Mouse (Mus musculus): ENCODE data around the gene Prr5l. TPM values are rescaled to one million over a fixed set of nuclear protein-coding genes. Genes with fewer than 3 reads are reported as not detected.

Gene Prr5l
- polyA plus RNA-seq, 1 experiment, result 9.2 TPM

- Histone ChIP-seq H3K4me3 (ENCODE audit: control insufficient read depth, insufficient read depth, low read length) (no peak overlapping the region), H3K4me1 (replicated peaks; ENCODE audit: control insufficient read depth, insufficient read depth, low read length) (peaks cover 12% of the 10 kb centered on the region), H3K27ac (ENCODE audit: control insufficient read depth, insufficient read depth, low read length) (no peak overlapping the region), H3K36me3 (ENCODE audit: control insufficient read depth, insufficient read depth, low read length) (no peaks in the 10 kb centered on the region), H3K27me3 (ENCODE audit: control insufficient read depth, insufficient read depth, low read length) (no peaks in the 10 kb centered on the region)
- no peak for DNase-seq
- TF ChIP-seq CTCF (IDR thresholded peaks at IDR 0.05; ENCODE audit: borderline replicate concordance, control insufficient read depth, extremely low read depth, insufficient read depth, low read length, poor library complexity), result no peak
- no peak for TF ChIP-seq POLR2A (IDR thresholded peaks at IDR 0.05; ENCODE audit: control insufficient read depth, extremely low read depth, insufficient read depth, low read length, poor library complexity)
- 83% methylated on average over 1 of the region's 1 CpGs for WGBS
Observed at GRCm38 (mm10) chr2:101761898-101762297, 120.9 kb downstream of the Prr5l start.

- no peaks in the 10 kb centered on the region for H3K27me3 ChIP-seq (ENCODE audit: control insufficient read depth, insufficient read depth, low read length)
- H3K36me3 ChIP-seq (ENCODE audit: control insufficient read depth, insufficient read depth, low read length), result no peaks in the 10 kb centered on the region
- no peak overlapping the region for H3K4me3 ChIP-seq (ENCODE audit: control insufficient read depth, insufficient read depth, low read length)
- no peak for DNase-seq
- TF ChIP-seq POLR2A (IDR thresholded peaks at IDR 0.05; ENCODE audit: control insufficient read depth, extremely low read depth, insufficient read depth, low read length, poor library complexity) (no peak), CTCF (IDR thresholded peaks at IDR 0.05; ENCODE audit: borderline replicate concordance, control insufficient read depth, extremely low read depth, insufficient read depth, low read length, poor library complexity) (no peak)
- no peak overlapping the region for H3K27ac ChIP-seq (ENCODE audit: control insufficient read depth, insufficient read depth, low read length)
- peaks cover 22% of the 10 kb centered on the region for H3K4me1 ChIP-seq (replicated peaks; ENCODE audit: control insufficient read depth, insufficient read depth, low read length)
- WGBS, result 91% methylated on average over 9 of the region's 9 CpGs
Observed at GRCm38 (mm10) chr2:101759523-101760277, 123.1 kb downstream of the Prr5l start.

- Histone ChIP-seq H3K4me1 (replicated peaks; ENCODE audit: control insufficient read depth, insufficient read depth, low read length) (peaks cover 20% of the 10 kb centered on the region), H3K27ac (ENCODE audit: control insufficient read depth, insufficient read depth, low read length) (no peak overlapping the region), H3K27me3 (ENCODE audit: control insufficient read depth, insufficient read depth, low read length) (no peaks in the 10 kb centered on the region), H3K36me3 (ENCODE audit: control insufficient read depth, insufficient read depth, low read length) (no peaks in the 10 kb centered on the region), H3K4me3 (ENCODE audit: control insufficient read depth, insufficient read depth, low read length) (no peak overlapping the region)
- no peak for TF ChIP-seq CTCF (IDR thresholded peaks at IDR 0.05; ENCODE audit: borderline replicate concordance, control insufficient read depth, extremely low read depth, insufficient read depth, low read length, poor library complexity)
- TF ChIP-seq POLR2A (IDR thresholded peaks at IDR 0.05; ENCODE audit: control insufficient read depth, extremely low read depth, insufficient read depth, low read length, poor library complexity), result no peak
- WGBS, result 100% methylated on average over 1 of the region's 1 CpGs
- no peak for DNase-seq
Observed at GRCm38 (mm10) chr2:101757806-101758205, 125.0 kb downstream of the Prr5l start.

- peak; percentile 35 for DNase-seq
- WGBS, result 7% methylated on average over 7 of the region's 7 CpGs
- H3K4me3 ChIP-seq (ENCODE audit: control insufficient read depth, insufficient read depth, low read length), result no peak overlapping the region
- no peaks in the 10 kb centered on the region for H3K36me3 ChIP-seq (ENCODE audit: control insufficient read depth, insufficient read depth, low read length)
- H3K27me3 ChIP-seq (ENCODE audit: control insufficient read depth, insufficient read depth, low read length), result no peaks in the 10 kb centered on the region
- H3K27ac ChIP-seq (ENCODE audit: control insufficient read depth, insufficient read depth, low read length), result peak overlapping the region; percentile 8
- H3K4me1 ChIP-seq (replicated peaks; ENCODE audit: control insufficient read depth, insufficient read depth, low read length), result peaks cover 15% of the 10 kb centered on the region
- no peak for TF ChIP-seq CTCF (IDR thresholded peaks at IDR 0.05; ENCODE audit: borderline replicate concordance, control insufficient read depth, extremely low read depth, insufficient read depth, low read length, poor library complexity)
- TF ChIP-seq POLR2A (IDR thresholded peaks at IDR 0.05; ENCODE audit: control insufficient read depth, extremely low read depth, insufficient read depth, low read length, poor library complexity), result no peak
Observed at GRCm38 (mm10) chr2:101756069-101756753, 126.6 kb downstream of the Prr5l start.

- DNase-seq, result peak; percentile 8
- Histone ChIP-seq H3K27ac (ENCODE audit: control insufficient read depth, insufficient read depth, low read length) (peak overlapping the region; percentile 44; the same call in 1 of the 2 replicates), H3K4me3 (ENCODE audit: control insufficient read depth, insufficient read depth, low read length) (peak overlapping the region; percentile 3), H3K4me1 (replicated peaks; ENCODE audit: control insufficient read depth, insufficient read depth, low read length) (peaks cover 15% of the 10 kb centered on the region), H3K27me3 (ENCODE audit: control insufficient read depth, insufficient read depth, low read length) (no peaks in the 10 kb centered on the region), H3K36me3 (ENCODE audit: control insufficient read depth, insufficient read depth, low read length) (no peaks in the 10 kb centered on the region)
- WGBS, result 5% methylated on average over 11 of the region's 11 CpGs
- no peak for TF ChIP-seq CTCF (IDR thresholded peaks at IDR 0.05; ENCODE audit: borderline replicate concordance, control insufficient read depth, extremely low read depth, insufficient read depth, low read length, poor library complexity)
- no peak for TF ChIP-seq POLR2A (IDR thresholded peaks at IDR 0.05; ENCODE audit: control insufficient read depth, extremely low read depth, insufficient read depth, low read length, poor library complexity)
Observed at GRCm38 (mm10) chr2:101754939-101755555, 127.8 kb downstream of the Prr5l start.

GRCm38 (mm10) chr2:101754428-101754827 is 128.4 kb downstream of the Prr5l start:
- H3K4me1 ChIP-seq (replicated peaks; ENCODE audit: control insufficient read depth, insufficient read depth, low read length), result peaks cover 15% of the 10 kb centered on the region
- 89% methylated on average over 4 of the region's 4 CpGs for WGBS

More at GRCm38 (mm10) chr2:101754428-101754827, 128.4 kb downstream of the Prr5l start:
- H3K27me3 ChIP-seq (ENCODE audit: control insufficient read depth, insufficient read depth, low read length), result no peaks in the 10 kb centered on the region
- H3K36me3 ChIP-seq (ENCODE audit: control insufficient read depth, insufficient read depth, low read length), result no peaks in the 10 kb centered on the region
- H3K27ac ChIP-seq (ENCODE audit: control insufficient read depth, insufficient read depth, low read length), result no peak overlapping the region
- no peak for TF ChIP-seq CTCF (IDR thresholded peaks at IDR 0.05; ENCODE audit: borderline replicate concordance, control insufficient read depth, extremely low read depth, insufficient read depth, low read length, poor library complexity)
- TF ChIP-seq POLR2A (IDR thresholded peaks at IDR 0.05; ENCODE audit: control insufficient read depth, extremely low read depth, insufficient read depth, low read length, poor library complexity), result no peak
- no peak for DNase-seq
- no peak overlapping the region for H3K4me3 ChIP-seq (ENCODE audit: control insufficient read depth, insufficient read depth, low read length)

Measured in thymus, adult 2 months (tissue).